Mouse (Mus musculus): ENCODE results near the gene Retreg1.

DNA sequence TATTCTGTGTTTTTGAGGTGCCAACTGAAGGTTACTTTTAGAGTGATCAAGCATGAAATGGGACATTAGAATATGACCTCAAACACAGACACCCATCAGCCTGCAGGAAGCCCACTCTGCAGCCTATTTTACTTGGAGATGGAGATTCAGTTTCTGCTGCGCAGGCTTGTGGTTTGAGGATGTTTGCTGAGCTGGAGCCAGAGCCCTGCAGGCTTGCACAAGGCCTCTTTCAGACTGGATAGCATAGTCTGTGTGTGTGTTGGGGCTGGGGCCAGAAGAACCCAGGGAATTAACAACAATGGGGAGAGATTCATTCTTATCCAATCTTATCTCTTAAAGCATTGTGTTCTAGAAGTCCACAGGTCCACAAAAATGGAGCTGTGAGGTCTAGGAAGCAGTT, 30.6 kb downstream of the Retreg1 start:
- TF ChIP-seq POLR2A (IDR thresholded peaks at IDR 0.05; ENCODE audit: insufficient read length, low read depth) (no peak), POLR2AphosphoS2 (IDR thresholded peaks at IDR 0.05; ENCODE audit: insufficient read length, low read depth) (no peak), MAX (IDR thresholded peaks at IDR 0.05; ENCODE audit: low read depth) (no peak), REST (IDR thresholded peaks at IDR 0.05; ENCODE audit: insufficient read depth, insufficient read length) (no peak), TCF12 (IDR thresholded peaks at IDR 0.05; ENCODE audit: insufficient read depth, poor library complexity, severe bottlenecking) (no peak)

Measured in myocyte (in vitro differentiated cells).